Mouse (Mus musculus) neutrophil, adult 5-6 weeks (primary cell): Measurements from ENCODE around the gene Vmn1r48. TPM values are rescaled to one million over a fixed set of nuclear protein-coding genes. Genes with fewer than 3 reads are reported as not detected.
"Not testable (repeated sequence)": the region's sequence is repeated elsewhere in the genome, so short reads cannot be mapped to it uniquely, and the experiment has no call there.

Experiments
- ATAC-seq: fragments of 151-379, 151-347 bp; 2 replicates; pipeline ENCODE4 v1.8.0; 2017; ENCODE audit warnings: mild to moderate bottlenecking, moderate TSS enrichment; ENCODE audit not compliant: insufficient number of reproducible peaks, poor library complexity, low FRiP score, severe bottlenecking; ENCODE audit errors: extremely low read depth
- total RNA-seq: library from RNA; stranded (forward); fragments of 200-1000 nt; gene quantifications from 2 replicates; pipeline ENCODE4 v1.2.3, GENCODE M21; 2017

Vmn1r48 gene
- not detected in 2 replicates for total RNA-seq

DNA sequence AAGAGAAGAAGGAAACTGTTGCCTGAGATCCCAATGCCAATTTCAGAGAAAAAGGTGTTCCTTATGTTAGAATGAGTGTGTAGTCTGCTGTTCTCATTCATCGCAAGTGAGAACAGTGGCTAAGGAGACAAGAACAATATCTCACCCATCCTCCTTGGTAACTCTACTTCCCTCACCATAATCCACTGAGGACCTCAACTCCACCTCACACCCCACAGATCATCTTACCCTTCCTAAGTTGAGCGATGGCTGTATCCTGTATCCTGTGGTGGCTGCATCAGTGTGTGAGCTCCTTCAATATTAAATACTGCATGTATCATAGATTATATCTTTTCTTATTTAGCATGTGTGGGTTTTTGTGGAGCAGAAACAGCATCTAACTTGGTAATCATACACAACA lies at the start of gene Vmn1r48:
Gene Vmn1r48, minus strand, starts transcription at position 101 of the 400 bp plus-strand sequence.
- not testable (repeated sequence) for ATAC-seq

DNA sequence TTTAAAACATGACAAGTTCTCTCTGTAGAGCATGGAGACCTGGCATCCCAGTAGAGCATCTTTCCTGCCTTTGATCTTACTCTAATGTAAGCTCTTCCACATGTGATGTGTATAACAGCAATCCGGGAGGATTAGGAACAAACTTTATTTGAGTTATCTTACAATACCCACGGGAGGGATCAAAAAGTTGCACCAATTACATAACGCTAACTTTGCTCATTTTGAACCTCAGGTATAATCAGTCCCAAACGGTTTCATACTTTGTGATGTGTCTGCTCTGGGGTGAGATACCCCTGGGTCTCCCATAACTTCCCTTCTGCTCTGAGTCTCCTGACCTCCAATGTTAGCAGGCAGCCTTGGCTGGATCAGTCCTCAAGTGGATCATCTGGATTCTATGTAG lies 41.8 kb upstream of the Vmn1r48 start, which contains the start of gene Vmn1r49:
Gene Vmn1r49, minus strand, starts transcription at position 101 of the 400 bp plus-strand sequence.
- ATAC-seq, result no peak

DNA sequence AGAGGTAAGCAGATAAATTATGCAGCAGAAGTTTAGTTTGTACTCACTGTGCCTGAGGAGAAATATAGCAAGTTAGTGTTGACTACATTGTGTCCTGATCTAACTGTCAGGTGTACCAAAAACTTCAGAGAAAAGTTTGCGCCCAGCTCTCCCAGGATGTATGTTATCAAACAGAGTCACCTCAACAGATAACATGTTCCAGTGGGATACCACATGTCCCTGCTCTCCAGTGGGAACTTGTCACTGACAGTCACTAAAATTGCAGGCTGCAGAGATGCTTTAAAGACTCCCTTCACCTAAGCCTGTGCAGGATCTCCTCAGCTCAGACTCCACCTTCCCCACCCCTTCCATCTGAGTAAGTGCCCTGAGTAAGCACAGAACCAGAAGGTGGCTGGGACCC lies 20.8 kb downstream of the Vmn1r48 start, which contains the start of gene Vmn1r47:
Gene Vmn1r47, plus strand, starts transcription at position 301 of the 400 bp plus-strand sequence.
- not testable (repeated sequence) for ATAC-seq

DNA sequence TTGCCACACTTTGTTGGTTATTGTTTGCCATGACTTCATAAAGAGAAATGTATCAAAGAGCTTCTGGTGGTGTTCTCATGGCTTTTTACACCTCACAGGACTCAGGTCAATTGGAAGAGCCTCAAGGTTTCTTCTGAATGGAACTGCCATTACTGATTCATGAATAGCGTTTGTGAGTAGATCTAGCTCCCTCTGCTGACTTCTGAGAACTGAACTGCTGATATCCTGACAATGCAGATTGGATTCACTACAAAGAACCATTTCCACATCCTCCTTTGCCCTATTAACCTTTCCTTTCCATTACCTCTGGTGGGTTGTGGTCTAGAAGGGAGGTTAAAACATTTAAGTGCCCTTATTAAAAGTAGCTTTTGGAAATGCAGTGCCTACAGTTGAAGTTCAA lies 50.7 kb downstream of the Vmn1r48 start:
- ATAC-seq, result no peak

Other genes starting within 250 kb of the Vmn1r48 start
- gene Vmn1r42, start 160.4 kb downstream of the Vmn1r48 start, total RNA-seq, result not detected in 2 replicates
- gene Vmn1r43, start 160.4 kb downstream of the Vmn1r48 start, total RNA-seq, result 0.12 TPM in 1 of 2 replicates, not detected in the other
- not detected in 2 replicates for gene Vmn1r44, start 153.2 kb downstream of the Vmn1r48 start, total RNA-seq
- not detected in 2 replicates for gene Vmn1r45, start 96.2 kb downstream of the Vmn1r48 start, total RNA-seq
- 0.12 TPM in 1 of 2 replicates, not detected in the other for gene Vmn1r46, start 67.5 kb downstream of the Vmn1r48 start, total RNA-seq
- not detected in 2 replicates for gene Vmn1r47, start 20.7 kb downstream of the Vmn1r48 start, total RNA-seq
- gene Vmn1r49, start 41.7 kb upstream of the Vmn1r48 start, total RNA-seq, result not detected in 2 replicates
- gene Vmn1r50, start 64.6 kb upstream of the Vmn1r48 start, total RNA-seq, result not detected in 2 replicates
- gene Vmn1r51, start 85.8 kb upstream of the Vmn1r48 start, total RNA-seq, result not detected in 2 replicates
- gene Vmn1r52, start 138.0 kb upstream of the Vmn1r48 start, total RNA-seq, result not detected in 2 replicates
- gene V1ra8, start 166.0 kb upstream of the Vmn1r48 start, total RNA-seq, result not detected in 2 replicates
- not detected in 2 replicates for gene Vmn1r53, start 187.6 kb upstream of the Vmn1r48 start, total RNA-seq
- not detected in 2 replicates for gene Vmn1r54, start 209.5 kb upstream of the Vmn1r48 start, total RNA-seq